Mouse (Mus musculus): ENCODE measurements at regions not wholly inside any gene's neighbourhood (a gene's known extent, or its start where the extent isn't known, plus 50 kb on each side); places are given as distances from the start of the nearest gene placed in this dataset.

DNA sequence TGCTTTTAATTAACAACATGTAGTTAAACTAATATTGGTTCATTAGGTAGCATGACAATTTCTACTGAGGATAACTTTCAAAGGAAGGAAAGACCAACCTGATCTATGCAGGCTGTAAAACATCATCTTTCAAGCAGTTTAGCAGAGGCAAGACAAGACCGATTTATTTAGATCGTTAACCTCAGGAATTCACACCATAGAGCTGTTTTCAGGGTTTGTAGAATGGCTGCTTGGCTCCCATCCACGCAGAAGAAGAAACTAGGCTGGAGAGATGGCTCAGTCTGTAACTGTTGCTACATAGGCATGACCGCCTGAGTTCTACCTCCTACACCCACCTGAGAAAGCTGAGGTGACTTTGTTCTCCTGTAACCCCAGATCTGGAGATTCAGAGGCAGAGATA lies 353.6 kb downstream of the Nucb2 start:
- no peak for DNase-seq

DNA sequence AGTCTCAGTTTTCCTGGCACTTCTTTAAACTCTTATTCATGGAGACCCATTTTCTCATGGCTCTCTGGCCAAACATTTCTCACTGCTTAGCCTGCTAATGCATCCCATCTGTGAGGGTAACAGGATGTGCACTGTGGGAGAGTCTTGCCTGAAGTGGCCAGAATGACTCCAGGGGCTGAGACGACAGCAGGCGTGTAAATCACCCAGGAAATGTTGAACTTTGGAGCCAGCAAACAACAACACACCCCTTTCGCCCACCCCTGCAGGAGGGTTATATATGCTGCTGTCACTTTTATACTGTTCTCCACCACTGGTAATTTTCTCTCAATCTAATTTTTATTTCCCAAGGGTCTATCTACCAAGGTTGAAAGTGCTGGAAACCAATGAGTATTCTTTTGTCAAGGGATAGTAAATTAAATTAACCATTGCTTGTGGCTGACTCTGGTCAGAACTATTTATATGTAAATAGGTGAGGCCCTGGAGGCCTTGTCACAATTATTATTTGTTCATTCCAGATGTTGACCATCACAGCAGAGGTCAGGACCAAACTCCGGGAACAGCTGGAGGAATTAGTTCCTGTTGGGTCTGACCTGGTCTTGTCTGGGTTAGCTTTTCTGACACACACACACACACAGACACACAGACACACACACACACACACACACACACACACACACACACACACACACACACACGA lies 378.2 kb downstream of the Nucb2 start:
- DNase-seq = no peak

DNA sequence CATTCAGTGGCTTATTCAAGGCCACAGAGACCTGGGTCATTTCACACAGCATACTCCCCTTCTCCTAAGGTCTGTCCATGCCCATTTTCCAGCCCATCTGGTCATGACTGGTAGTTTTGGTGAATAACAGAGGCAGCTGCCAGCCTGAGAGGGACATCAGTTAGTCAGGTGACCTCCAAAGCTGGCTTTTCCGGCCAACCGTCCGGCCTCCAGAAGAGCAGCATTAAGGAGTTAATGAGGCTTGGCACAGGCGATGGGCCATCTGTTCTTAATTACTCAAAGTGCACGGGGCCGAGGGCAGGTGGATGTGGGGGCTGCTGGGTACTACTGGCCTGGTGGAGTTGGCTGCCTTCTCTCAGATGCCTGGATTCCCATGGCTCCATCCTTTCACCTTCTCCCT lies 389.7 kb downstream of the Nucb2 start:
- peak; percentile 61 to 74 for DNase-seq

DNA sequence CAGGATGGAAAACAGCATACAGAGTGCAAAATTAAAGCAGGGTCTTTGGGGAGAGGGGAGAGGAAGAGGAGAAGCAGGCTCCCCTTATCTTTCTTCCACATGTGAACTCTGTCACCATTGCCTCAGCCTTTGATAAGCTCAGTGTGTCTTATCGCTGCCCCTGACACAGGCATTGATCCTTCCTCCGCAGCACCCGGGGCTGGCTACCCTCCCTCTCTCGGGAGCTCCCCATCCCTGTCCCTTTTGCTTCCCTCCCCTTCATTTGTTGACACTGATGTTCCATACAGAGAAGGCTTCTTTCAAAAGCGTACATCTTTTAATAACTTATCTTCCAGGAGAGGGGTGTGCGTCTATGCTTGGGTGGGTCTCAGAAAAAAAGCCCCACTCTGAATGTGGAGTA lies 411.6 kb downstream of the Nucb2 start:
- no peak for DNase-seq

DNA sequence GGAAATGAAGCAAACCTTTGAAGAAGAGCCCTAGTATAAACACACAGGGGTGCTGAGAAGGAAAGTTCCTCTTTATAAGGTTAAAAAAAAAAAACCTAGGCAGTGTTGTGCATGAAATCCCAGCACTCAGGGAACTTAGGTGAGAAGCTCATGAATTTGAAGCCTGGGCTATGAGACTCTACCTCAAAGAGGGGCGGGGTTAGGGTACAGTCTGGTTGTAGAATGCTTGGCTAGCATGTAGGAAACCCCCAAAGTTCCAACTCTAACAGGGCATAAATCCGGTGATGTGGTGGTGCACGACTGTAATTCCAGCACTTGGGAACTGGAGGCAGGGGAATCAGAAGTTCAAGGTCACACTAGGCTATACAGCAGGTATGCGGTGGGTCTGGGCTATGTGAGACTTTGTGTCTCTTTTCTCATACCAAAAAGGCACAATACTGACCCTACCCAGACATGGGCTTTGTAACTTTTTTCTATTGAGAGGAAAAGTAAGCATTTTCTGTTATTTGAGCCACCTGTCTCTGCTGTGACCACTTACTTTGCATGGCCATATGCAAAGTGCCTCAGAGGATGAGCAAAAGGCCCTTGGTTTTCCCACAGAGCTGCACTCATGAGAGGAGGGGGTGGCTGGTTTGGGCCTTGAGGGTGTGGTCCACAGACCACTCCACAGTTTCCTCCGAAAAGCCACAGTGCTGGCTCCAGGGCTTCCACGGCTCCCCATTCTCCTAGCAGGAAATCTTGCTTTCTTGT lies 413.9 kb downstream of the Nucb2 start:
- DNase-seq = no peak

DNA sequence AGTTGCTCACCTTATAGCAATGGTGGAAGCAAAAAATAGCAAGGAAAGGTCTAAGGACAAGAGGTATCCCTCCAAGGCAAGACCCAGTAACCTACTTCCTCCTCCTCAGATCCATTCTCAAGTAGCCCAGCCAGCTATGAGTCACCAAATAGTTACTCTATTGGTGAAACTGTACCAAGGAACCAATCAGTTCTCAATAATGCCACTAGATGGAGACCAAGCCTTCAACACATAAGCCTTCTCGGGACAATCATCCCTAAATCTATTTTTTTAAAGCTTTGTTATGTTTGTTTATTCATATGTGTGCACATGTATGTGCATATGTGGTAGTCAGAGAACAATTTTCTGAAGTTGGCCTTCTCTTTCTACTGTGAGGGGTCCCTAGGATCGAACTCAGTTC lies 434.3 kb upstream of the Xylt1 start:
- no peak for DNase-seq

DNA sequence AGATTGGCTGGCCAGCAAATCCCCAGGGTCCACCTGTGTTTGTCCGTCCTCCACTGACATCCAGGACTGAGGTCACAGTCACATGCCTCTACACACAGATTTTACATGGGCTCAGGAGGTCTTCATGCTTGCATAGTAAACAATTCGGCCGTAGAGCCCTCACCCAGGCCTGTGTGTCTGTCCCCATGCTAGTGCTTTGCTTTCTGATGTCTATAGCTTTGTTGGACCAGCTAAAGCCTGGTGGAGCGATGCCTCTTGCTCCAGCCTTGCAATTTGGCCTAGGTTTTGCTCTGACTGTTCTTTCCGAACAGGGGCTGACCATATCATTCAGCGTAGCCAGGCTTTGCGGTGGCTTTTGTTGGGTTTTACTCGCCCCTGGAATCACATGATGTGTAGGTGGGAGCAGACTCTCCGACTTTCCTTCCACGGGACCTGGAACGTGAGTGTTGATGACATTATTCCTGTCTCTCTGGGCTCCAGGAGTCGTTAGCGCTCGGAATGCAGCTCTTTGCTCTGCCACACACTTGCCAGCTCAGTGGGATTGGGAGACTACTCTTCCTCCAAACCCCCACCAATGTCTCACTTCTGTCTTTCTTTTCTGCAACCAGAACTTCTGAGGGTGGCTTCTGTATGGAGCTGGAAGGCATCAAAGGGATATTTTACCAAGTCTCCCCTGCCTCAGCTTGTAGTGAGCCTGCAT lies 421.4 kb upstream of the Xylt1 start:
- DNase-seq = no peak

DNA sequence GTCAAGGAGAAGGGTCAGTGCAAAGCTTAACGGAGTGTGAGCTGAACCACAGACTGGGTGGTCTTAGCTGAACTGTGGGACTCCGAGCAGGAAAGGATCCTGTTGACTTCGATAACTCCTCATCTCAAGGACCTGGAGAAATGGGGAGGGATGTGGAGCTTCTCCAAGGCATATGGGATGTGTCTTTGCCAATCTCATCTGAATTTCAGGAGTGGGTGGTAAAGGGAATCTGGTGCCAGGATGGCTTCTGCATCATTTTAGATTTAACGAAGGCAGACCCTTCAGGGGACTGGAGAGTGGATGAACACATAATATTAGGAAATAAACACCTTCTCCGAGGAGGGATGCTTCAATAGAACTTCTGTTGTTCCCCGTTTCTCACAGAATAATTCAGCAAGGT lies 416.9 kb upstream of the Xylt1 start:
- no peak for DNase-seq

DNA sequence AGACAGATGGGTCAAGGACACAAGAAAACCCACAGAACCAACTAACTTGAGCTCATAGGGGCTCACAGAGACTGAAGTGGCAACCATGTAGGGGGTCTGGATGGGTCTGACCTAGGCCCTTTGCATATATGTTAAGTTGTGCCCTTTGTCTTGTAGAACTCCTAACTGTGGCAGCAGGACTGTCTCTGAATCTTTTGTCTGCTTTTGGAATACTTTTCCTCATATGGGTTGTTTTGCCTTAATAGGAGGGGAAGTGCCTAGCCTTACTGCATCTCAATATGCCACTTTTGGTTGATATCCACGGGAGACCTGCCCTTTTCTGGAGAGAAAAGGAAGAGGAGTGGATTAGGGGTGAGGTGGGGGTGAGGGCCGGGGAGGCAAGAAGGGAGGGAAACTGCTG lies 389.4 kb upstream of the Xylt1 start:
- no peak for DNase-seq

DNA sequence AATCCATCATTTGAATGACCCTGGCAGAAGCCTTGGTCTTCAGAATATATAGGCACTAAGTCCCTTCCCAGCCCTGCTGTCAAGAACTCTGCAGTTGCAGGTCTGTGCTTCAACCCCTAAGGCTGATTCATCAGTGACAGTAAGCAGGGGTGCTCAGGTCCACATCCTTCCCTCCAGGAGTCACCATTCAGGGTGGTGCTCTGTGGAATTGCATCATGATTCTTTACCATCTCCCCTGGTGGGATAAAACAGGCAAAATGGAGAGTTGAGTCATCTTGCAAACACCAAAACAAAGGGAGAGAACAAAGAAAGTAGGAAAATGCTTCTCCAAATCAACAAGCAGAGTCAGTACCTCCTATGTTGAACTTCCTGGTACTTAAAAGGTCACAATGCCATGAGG lies 388.6 kb upstream of the Xylt1 start:
- DNase-seq = no peak

DNA sequence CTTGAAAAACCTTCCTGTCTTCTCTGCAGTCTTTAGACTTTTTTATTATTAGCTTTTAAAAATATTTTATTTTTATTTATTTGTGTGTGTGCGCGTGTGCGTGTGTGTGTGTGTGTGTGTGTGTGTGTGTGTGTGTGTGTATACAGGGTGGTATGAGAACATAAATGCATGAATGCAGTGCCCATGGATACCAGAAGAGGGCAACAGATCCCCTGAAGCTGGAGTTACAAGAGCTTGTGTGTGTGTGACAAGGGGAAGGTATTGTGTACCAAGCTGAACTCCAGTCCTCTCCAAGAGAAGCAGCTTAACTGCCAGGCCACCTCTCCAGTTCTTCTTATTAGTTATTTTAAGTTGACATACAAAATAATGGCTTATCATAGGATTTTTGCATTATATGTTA lies 385.0 kb upstream of the Xylt1 start:
- DNase-seq = no peak

DNA sequence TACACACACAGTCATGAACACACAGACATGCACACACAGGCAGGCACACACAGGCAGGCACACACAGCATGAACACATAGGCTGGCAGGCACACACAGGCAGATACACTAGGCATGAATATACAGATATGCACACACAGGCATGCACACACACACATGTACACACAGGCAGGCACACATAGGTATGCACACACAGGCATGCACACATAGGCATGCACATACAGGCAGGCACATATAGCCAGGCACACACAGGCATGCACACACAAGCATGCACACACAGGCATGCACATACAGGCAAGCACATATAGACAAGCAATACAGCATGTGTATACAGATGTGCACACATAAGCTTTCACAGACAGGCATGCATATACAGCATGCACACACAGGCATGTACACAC lies 377.6 kb upstream of the Xylt1 start:
- DNase-seq = no peak

DNA sequence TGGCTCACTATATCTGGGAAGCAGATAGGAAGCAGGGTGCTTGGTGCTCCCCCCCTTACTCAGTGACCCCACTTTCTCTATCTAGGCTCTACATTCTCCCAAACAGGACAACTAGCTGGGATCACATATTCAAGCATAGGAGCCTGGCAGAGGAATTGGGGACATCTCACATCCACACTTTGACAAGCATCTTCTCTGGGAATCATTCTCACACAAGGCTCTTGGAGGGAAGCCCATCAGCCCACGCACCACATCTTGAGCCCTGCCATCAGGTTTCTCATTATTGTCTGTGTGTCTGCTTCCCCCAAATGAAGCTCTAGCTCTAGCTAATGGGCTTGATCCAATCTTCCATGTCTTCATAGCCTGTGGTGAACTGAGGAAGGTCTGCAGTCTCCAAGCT lies 362.4 kb upstream of the Xylt1 start:
- DNase-seq = no peak

DNA sequence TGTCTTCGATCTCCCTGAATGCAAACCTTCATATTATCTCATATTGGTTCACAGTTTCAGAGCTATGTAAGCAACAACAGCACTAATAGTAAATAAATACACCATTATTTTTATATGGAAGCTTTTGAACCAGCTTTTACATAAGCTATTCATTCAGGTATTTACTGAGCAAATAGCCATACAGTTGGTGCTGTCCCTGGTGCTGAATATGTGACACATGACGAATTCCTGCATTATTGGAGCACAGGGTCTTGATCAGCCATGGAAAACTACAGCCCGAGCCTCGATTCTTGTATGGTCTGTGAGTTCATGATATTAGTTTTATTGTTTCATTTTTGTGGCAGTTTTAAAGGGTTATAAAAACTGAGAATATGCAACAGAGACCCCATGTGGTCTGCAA lies 359.1 kb upstream of the Xylt1 start:
- no peak for DNase-seq

DNA sequence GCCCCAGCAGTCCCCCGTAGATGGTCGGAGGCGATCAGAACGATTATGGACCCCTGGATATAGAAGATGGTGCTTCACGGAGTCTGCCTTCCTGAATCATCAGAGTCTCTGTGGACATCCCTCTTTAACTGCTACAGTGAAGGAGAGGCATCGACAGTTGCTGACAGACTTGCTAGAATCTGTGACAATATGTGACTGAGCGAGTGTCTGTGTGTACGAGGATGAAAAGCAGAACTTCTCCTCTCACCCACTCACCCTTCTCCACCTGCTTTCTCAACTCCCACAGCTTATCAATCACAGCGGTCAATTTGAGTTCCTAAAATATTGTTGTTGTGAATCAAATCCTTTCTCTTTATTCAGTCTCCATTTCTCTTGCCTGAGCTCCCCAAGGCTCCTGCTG lies 335.9 kb upstream of the Xylt1 start:
- DNase-seq = no peak

DNA sequence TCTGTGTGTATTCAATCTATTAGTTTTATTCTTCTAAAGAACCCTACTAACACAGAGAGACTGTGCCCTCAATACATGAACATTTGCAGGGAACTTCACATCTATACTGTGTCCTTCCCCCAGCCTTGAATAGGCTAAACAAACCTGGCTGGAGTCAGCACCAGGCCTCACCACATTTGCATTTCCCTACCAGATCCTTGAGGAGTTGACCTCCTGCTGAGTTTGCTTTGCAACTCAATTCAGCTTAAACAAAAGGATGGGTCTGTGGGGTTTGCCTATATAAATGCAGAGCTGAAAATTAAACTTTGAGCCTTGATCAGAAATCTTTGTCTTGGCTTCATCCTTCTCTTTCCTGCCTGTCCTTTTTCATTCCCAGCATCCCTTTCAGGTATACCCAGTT lies 331.5 kb upstream of the Xylt1 start:
- DNase-seq = no peak

DNA sequence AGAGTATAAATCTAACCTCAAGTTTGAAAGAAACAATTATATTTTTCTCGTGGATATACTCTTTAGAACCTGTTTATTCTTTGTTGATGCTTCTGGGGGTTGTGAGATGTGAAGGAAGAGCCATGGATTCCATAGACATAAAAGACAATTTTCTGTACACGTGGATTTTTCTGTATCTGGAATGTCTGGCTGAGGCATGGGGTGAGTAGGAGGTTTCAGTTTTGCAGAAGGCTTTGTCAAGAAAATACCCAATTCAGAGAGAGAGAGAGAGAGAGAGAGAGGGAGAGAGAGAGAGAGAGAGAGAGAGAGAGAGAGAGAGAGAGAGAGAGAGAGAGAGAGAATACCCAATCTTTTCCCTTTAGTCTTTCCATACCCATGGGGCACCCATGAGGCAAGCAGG lies 315.0 kb upstream of the Xylt1 start:
- DNase-seq = no peak

DNA sequence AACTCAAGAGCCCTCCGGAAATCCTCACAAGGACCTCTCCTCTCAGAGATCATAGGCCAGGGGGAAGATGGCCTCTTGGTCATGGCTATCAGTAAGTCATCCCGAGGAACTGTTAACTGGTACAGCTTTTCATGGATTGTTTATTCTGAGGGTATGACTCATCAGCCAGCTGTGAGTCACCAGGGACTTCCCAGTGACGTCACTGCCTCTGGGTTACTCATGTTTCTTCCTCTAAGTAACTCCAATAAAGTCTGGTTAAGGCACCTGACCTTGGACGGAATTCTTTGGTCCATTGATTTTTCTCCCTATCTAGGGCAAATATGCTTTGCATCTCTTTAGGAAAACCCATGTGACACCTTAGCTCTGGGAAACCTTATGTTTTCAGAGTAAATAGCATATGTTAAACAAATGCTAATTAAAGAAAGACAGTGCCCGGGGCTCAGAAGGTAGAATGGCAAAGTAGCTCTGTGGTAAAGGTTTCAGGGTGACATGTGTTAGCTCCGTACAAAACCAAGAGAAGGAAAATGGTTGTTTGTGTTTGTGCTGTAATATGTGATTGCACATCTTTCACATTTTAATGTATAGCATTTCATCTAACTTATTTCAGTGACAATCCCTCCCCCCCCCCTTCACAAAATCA lies 289.7 kb upstream of the Xylt1 start:
- no peak for DNase-seq

DNA sequence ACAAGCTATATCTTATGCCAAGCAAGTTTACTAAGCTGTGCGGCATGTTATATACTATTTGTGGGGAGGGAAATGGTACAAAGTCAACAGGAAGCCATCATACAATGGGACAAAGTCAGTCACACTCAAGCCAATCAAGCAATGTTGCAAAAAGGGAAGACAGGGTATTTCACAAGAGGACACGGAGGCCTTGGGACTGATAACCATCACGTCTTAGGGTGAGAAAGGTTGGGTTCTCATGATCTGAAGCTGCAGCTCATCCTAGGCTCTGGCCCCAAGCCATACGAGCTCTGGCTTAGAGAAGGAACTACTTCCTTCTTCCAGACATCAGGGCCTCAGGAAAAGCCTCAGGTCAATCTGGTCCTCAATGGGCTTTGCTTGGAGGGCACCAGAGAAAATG lies 287.9 kb upstream of the Xylt1 start:
- no peak for DNase-seq

DNA sequence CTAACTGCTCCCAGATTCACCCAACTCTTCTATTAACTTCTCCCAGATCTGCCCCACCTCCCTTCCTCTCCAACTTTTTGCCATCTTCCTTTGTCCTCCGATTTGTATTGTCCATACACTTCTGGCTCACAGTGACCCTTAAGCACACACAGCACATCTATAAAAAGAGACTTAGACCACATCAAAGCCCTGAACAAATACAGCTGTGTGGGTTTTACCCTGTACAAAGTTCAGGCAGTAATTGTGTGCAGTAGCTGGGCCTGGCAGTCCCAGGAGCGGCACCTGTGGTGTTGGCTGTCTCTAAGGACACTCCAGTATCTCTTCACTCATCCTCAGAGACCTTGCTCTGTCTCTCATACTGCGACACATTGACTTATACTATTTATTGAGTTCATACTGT lies 283.2 kb upstream of the Xylt1 start:
- DNase-seq = no peak

DNA sequence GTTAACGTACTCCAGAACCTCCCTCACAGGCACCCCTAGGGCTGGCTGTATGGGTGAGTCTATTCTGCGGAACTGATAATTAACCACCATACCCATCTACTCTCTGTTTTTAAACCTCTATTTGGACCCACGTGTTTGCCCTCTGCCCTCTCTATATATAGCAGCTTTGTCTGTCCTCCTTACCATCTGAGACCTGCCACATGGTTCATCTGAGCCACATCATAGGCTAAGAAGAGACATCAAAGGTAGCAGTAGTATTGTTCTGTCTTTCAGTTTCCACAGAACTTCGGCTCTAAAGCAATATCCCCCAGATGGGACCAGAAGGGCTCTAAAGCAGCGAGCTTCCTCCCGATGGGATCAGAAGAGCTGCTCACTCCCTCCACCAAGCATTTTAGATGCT lies 281.7 kb upstream of the Xylt1 start:
- no peak for DNase-seq

DNA sequence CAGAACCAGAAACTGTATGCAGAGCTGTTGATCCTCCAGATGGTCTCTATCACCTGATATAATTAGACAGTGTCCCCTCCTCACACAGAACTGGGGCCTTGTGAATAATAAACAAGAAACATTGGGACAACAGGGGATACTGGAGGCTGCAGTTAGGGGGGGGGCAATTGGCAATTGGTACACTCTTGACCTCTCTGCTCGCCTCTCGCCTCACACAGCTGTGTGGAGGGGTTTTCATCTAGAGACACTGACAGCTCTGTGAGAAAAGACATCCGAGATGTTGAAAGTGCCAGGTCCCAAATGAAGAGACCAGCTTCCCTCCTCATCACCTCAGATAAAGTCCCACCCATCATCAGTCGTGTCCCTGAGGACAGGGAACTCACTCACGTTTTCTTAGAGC lies 277.7 kb upstream of the Xylt1 start:
- DNase-seq = no peak

DNA sequence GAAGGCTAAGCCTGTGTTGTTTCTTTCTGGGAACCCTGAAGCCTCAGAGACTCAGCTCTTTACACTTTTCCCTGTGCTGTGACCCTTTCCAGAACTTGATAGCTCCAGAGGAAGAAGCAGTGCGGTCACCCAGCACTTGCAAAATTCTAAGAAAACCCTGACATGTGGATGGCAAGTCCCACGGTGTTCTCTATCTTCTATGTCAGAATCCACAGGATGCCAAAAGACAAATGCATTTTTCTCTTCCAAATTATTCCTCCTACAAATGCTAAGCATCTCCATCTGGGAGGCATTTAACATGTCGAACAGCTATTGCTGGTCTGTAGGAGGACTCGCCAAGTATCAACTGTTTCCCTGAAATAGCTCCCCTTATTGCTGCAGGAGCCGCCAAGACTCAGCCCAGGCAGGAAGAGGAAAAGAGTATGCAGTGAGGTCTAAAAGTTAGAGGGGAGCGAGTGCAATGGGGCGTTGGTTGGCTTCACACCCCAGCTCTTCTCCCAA lies 274.0 kb upstream of the Xylt1 start:
- DNase-seq = no peak

DNA sequence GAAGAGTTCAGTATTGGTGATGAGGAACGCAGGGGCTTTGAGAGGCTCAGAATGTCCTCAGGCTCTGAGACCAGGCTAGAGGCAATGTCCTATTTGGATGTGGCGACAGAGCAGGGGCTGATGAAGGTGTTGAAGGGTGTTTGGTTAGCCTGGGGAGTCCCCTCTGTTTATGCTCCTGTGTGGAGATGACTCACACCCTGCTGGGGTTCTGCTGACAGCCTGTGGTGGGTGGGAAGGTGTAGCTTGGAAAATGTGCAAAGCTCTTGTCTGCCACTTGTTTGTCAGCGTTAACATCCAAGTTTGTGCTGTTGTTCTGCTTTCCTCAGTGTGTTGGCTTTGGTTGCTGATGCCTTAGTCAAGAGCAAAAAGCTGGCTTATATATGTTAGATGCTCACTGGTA lies 272.4 kb upstream of the Xylt1 start:
- DNase-seq = no peak

Data from cerebellum, postnatal 25 days (tissue).